Mouse (Mus musculus): ENCODE measurements around the gene Col4a1. TPM values are rescaled to one million over a fixed set of nuclear protein-coding genes. Genes with fewer than 3 reads are reported as not detected.

Col4a1 gene
- polyA plus RNA-seq, 1 experiment from 2014 or later = 143 TPM

GRCm38 (mm10) chr8:11227421-11227820, 85.2 kb downstream of the Col4a1 start:
- Histone ChIP-seq H3K9me3 (no peaks in the 10 kb centered on the region), H3K27me3 (ENCODE audit: insufficient read depth, poor library complexity, severe bottlenecking) (no peaks in the 10 kb centered on the region), H3K27ac (no peak overlapping the region), H3K36me3 (peaks cover 92% of the 10 kb centered on the region), H3K4me3 (no peak overlapping the region), H3K4me1 (peaks cover 8% of the 10 kb centered on the region)
- DNase-seq (ENCODE audit: low spot score) = no peak
- 71% methylated on average over 7 of the region's 7 CpGs for WGBS

- no peak overlapping the region for H3K27ac ChIP-seq
- H3K4me3 ChIP-seq = no peak overlapping the region
- no peak for DNase-seq (ENCODE audit: low spot score)
- no peaks in the 10 kb centered on the region for H3K9me3 ChIP-seq
- peaks cover 8% of the 10 kb centered on the region for H3K4me1 ChIP-seq
- no peaks in the 10 kb centered on the region for H3K27me3 ChIP-seq (ENCODE audit: insufficient read depth, poor library complexity, severe bottlenecking)
- 88% methylated on average over 13 of the region's 13 CpGs for WGBS
- peaks cover 94% of the 10 kb centered on the region for H3K36me3 ChIP-seq
Observed at GRCm38 (mm10) chr8:11225577-11226434, 86.8 kb downstream of the Col4a1 start.

DNA sequence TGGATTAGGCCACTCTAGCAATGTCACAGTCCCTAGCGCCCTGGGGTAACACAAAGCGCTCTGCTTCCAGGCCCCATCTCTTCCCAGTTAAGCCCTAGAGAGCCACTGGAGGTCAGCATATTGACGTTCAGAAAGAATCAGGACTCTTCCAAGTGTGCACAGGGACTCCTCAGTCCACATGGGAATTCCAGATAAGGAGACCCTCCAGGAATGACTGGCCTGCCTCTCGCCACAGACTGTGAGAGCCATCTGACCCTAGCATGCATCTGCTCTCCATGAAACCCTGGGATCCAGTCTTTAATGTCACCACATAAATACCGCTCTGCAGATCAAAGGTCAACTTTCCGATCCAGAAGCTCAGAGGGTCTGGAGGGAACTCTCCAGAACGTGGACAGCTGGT, 88.4 kb downstream of the Col4a1 start:
- Histone ChIP-seq H3K4me3 (no peak overlapping the region), H3K9me3 (no peaks in the 10 kb centered on the region), H3K36me3 (peaks cover 94% of the 10 kb centered on the region), H3K27me3 (ENCODE audit: insufficient read depth, poor library complexity, severe bottlenecking) (no peaks in the 10 kb centered on the region), H3K4me1 (peaks cover 8% of the 10 kb centered on the region), H3K27ac (no peak overlapping the region; the same call in 1 of the 2 replicates)
- WGBS = 52% methylated on average over 7 of the region's 7 CpGs
- no peak for DNase-seq (ENCODE audit: low spot score)

DNA sequence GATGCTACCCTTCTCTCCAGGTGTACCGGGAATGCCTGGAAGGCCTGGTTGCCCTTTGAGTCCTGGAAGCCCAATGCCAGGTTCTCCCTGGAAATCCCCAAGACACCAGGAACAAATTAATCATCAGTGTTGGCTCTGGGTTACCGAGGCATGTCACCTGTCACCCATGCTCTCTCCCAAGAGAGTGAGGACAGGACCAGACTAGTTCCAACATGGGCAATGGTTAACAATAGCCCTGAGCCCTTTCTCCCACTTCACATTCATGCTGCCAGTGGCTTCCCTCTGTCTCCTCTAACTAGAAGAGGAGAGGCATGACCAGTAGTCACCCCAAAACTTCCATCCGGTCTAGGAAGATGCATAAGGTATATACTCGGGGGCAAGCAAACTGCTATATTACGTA, 91.3 kb downstream of the Col4a1 start:
- no peaks in the 10 kb centered on the region for H3K9me3 ChIP-seq
- no peak overlapping the region for H3K4me3 ChIP-seq
- 87% methylated on average over 5 of the region's 5 CpGs for WGBS
- no peak for DNase-seq (ENCODE audit: low spot score)
- peaks cover 8% of the 10 kb centered on the region for H3K4me1 ChIP-seq
- no peaks in the 10 kb centered on the region for H3K27me3 ChIP-seq (ENCODE audit: insufficient read depth, poor library complexity, severe bottlenecking)
- H3K36me3 ChIP-seq = peaks cover 96% of the 10 kb centered on the region
- no peak overlapping the region for H3K27ac ChIP-seq

- Histone ChIP-seq H3K4me3 (no peak overlapping the region), H3K27me3 (ENCODE audit: insufficient read depth, poor library complexity, severe bottlenecking) (no peaks in the 10 kb centered on the region), H3K27ac (no peak overlapping the region), H3K36me3 (peaks cover 96% of the 10 kb centered on the region), H3K4me1 (peaks cover 11% of the 10 kb centered on the region), H3K9me3 (no peaks in the 10 kb centered on the region)
- DNase-seq (ENCODE audit: low spot score) = no peak
- WGBS = 77% methylated on average over 6 of the region's 6 CpGs
Observed at GRCm38 (mm10) chr8:11219282-11219681, 93.3 kb downstream of the Col4a1 start.

DNA sequence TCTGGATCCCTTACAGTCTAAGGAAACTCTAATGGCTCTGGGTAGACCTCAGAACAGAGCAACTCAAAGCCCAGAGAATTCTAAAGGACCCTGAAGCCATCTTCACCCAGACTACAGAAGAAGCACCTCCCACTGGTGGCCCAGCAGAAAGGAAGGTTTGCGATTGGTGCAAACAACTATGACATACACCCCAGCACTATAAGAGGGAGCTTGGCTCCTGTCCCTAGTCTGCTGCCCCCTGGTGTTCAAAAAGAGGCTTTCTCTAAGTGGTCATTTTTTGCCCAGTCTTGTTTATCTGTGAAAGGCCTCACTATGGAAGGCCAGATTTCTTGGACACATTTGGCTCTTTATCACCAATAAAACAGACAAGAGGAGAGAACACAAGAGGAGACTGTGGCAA, 97.4 kb downstream of the Col4a1 start:
- 38% methylated on average over 1 of the region's 1 CpGs for WGBS

GRCm38 (mm10) chr8:11206509-11206908, 106.1 kb downstream of the Col4a1 start:
- no peak for DNase-seq (ENCODE audit: low spot score)
- Histone ChIP-seq H3K9me3 (no peaks in the 10 kb centered on the region), H3K27ac (no peak overlapping the region), H3K4me3 (no peak overlapping the region), H3K27me3 (ENCODE audit: insufficient read depth, poor library complexity, severe bottlenecking) (no peaks in the 10 kb centered on the region), H3K36me3 (peaks cover 97% of the 10 kb centered on the region), H3K4me1 (no peaks in the 10 kb centered on the region)
- 75% methylated on average over 8 of the region's 8 CpGs for WGBS

More for the DNA sequence above, 97.4 kb downstream of the Col4a1 start:
- Histone ChIP-seq H3K36me3 (peaks cover 95% of the 10 kb centered on the region), H3K4me3 (no peak overlapping the region), H3K27ac (no peak overlapping the region), H3K4me1 (peaks cover 9% of the 10 kb centered on the region; the same call in 1 of the 2 replicates), H3K9me3 (no peaks in the 10 kb centered on the region), H3K27me3 (ENCODE audit: insufficient read depth, poor library complexity, severe bottlenecking) (no peaks in the 10 kb centered on the region)
- no peak for DNase-seq (ENCODE audit: low spot score)

DNA sequence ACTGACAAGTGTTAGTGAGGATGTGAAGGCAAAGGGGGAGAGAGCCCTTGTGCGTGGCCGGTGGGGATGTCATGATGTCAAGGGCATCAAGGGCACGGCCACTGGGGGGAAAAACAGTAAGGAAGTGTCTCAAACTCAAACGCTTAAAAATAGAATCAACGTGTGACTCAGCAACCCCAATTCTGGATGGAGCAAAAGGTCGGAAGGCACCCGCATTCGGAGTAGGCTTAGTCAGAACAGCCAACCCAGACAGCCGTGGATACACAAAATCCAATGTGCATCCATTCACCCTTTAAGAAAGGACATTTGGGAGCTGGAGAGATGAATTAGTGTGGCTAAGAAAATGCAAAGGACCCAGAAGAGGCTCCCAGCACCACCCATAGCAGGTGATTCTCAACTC, 107.1 kb downstream of the Col4a1 start:
- Histone ChIP-seq H3K4me1 (no peaks in the 10 kb centered on the region), H3K27ac (no peak overlapping the region), H3K27me3 (ENCODE audit: insufficient read depth, poor library complexity, severe bottlenecking) (no peaks in the 10 kb centered on the region), H3K9me3 (no peaks in the 10 kb centered on the region), H3K4me3 (no peak overlapping the region), H3K36me3 (peaks cover 98% of the 10 kb centered on the region)
- WGBS = 73% methylated on average over 9 of the region's 9 CpGs
- DNase-seq (ENCODE audit: low spot score) = no peak

DNA sequence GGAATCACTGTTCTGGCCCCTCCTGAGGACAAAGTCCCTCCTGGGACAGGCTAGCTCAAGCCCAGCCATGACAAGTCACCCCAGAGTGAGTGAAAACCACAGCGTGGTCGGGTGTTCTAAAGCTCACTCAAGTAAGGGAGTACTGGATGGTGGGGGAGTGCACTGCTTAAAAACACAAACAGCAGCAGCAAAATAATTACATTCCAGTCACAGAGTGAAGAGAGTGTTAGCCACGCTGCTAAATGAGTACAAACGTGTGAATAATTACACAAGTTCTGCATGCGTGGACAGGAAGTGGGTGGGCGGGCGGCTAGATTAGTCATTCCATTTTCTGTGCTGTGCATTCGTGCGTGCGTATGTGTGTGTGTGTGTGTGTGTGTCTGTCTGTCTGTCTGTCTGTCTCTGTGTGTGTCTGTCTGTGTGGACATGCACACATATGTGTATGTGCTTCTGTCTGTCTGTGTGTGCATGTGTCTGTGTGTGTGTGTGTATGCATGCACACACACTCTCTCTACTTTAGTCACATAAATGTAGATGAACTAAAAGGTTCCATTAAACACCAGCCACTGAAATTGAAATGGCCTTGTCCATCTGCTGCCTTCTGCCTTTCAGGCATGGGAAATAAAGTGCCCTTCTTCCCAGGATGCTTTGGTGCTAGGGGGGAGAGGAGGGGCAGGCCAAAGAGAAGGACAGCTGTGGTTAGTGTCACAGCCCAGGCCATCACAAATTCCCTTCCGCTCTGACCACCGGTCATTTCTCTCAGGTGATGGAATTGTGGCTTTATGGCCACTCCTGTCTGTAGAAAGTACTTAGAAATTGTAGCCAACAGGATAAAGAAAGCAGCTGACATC, 109.1 kb downstream of the Col4a1 start:
- no peak overlapping the region for H3K4me3 ChIP-seq
- no peaks in the 10 kb centered on the region for H3K27me3 ChIP-seq (ENCODE audit: insufficient read depth, poor library complexity, severe bottlenecking)
- peaks cover 96% of the 10 kb centered on the region for H3K36me3 ChIP-seq
- H3K9me3 ChIP-seq = no peaks in the 10 kb centered on the region
- H3K27ac ChIP-seq = no peak overlapping the region
- DNase-seq (ENCODE audit: low spot score) = no peak
- H3K4me1 ChIP-seq = no peaks in the 10 kb centered on the region
- 82% methylated on average over 12 of the region's 12 CpGs for WGBS

GRCm38 (mm10) chr8:11198650-11199049, 114.0 kb downstream of the Col4a1 start:
- no peak overlapping the region for H3K27ac ChIP-seq
- 0 out of 2 replicates have a peak, but pooled peaks cover 6% of the 10 kb centered on the region for H3K4me1 ChIP-seq
- H3K4me3 ChIP-seq = no peak overlapping the region
- 75% methylated on average over 7 of the region's 7 CpGs for WGBS
- peaks cover 53% of the 10 kb centered on the region for H3K36me3 ChIP-seq
- DNase-seq (ENCODE audit: low spot score) = no peak
- no peaks in the 10 kb centered on the region for H3K9me3 ChIP-seq
- no peaks in the 10 kb centered on the region for H3K27me3 ChIP-seq (ENCODE audit: insufficient read depth, poor library complexity, severe bottlenecking)

DNA sequence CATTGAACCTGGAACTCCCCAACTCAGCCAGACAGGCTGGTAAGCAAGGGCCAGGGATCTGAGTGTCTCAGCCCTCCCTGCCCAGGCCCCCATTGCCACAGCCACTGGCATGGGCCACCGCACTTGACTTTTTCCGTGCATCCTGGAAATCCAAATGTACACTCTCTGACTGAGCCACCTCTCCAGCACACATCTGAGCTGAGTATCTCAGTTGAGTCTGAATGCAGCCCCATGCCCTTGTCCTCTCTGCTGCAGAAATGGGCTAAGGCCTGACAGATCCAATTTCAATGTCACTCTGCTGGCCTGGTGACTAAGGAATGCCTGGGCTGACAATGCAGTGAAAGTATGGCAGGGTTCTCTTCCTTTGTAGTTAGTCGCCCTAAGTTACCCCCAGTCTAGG, 114.6 kb downstream of the Col4a1 start:
- 69% methylated on average over 3 of the region's 3 CpGs for WGBS
- H3K27ac ChIP-seq = no peak overlapping the region
- H3K27me3 ChIP-seq (ENCODE audit: insufficient read depth, poor library complexity, severe bottlenecking) = no peaks in the 10 kb centered on the region

GRCm38 (mm10) chr8:11197261-11197660, 115.4 kb downstream of the Col4a1 start:
- Histone ChIP-seq H3K27ac (no peak overlapping the region), H3K36me3 (peaks cover 39% of the 10 kb centered on the region), H3K27me3 (ENCODE audit: insufficient read depth, poor library complexity, severe bottlenecking) (no peaks in the 10 kb centered on the region), H3K4me1 (peaks cover 10% of the 10 kb centered on the region; the same call in 1 of the 2 replicates), H3K4me3 (no peak overlapping the region), H3K9me3 (no peaks in the 10 kb centered on the region)
- WGBS = 83% methylated on average over 11 of the region's 11 CpGs
- DNase-seq (ENCODE audit: low spot score) = no peak

More for the DNA sequence above, 114.6 kb downstream of the Col4a1 start:
- Histone ChIP-seq H3K36me3 (peaks cover 46% of the 10 kb centered on the region), H3K4me1 (peaks cover 6% of the 10 kb centered on the region; the same call in 1 of the 2 replicates), H3K4me3 (no peak overlapping the region), H3K9me3 (no peaks in the 10 kb centered on the region)
- DNase-seq (ENCODE audit: low spot score) = no peak

Data from heart, embryonic 10.5 days (tissue).